Mouse (Mus musculus): ENCODE data around the gene Faim2. TPM values are rescaled to one million over a fixed set of nuclear protein-coding genes. Genes with fewer than 3 reads are reported as not detected.

Faim2 gene
- polyA plus RNA-seq, 1 experiment = not detected

- TF ChIP-seq TAL1 (IDR thresholded peaks at IDR 0.05; ENCODE audit: low read length) (no peak), GATA1 (IDR thresholded peaks at IDR 0.05; ENCODE audit: low read length) (no peak)
- Histone ChIP-seq H3K9me3 (ENCODE audit: control insufficient read depth, low read length) (no peaks in the 10 kb centered on the region), H3K27me3 (ENCODE audit: control insufficient read depth) (no peaks in the 10 kb centered on the region), H3K4me3 (replicated peaks) (no peak overlapping the region), H3K36me3 (ENCODE audit: control insufficient read depth) (no peaks in the 10 kb centered on the region), H3K4me1 (ENCODE audit: control insufficient read depth) (peaks cover 4% of the 10 kb centered on the region)
These were observed 10.2 kb downstream of the Faim2 start for GRCm38 (mm10) chr15:99517715-99518114.

- no peaks in the 10 kb centered on the region for H3K9me3 ChIP-seq (ENCODE audit: control insufficient read depth, low read length)
- no peak for TF ChIP-seq GATA1 (IDR thresholded peaks at IDR 0.05; ENCODE audit: low read length)
- no peak for TF ChIP-seq TAL1 (IDR thresholded peaks at IDR 0.05; ENCODE audit: low read length)
- no peak overlapping the region for H3K4me3 ChIP-seq (replicated peaks)
- H3K36me3 ChIP-seq (ENCODE audit: control insufficient read depth) = no peaks in the 10 kb centered on the region
- peaks cover 4% of the 10 kb centered on the region for H3K4me1 ChIP-seq (ENCODE audit: control insufficient read depth)
- no peaks in the 10 kb centered on the region for H3K27me3 ChIP-seq (ENCODE audit: control insufficient read depth)
These were observed 11.2 kb downstream of the Faim2 start for GRCm38 (mm10) chr15:99516715-99517114.

- H3K9me3 ChIP-seq (ENCODE audit: control insufficient read depth, low read length) = no peaks in the 10 kb centered on the region
- H3K4me1 ChIP-seq (ENCODE audit: control insufficient read depth) = no peaks in the 10 kb centered on the region
- no peaks in the 10 kb centered on the region for H3K36me3 ChIP-seq (ENCODE audit: control insufficient read depth)
- TF ChIP-seq GATA1 (IDR thresholded peaks at IDR 0.05; ENCODE audit: low read length) (no peak), TAL1 (IDR thresholded peaks at IDR 0.05; ENCODE audit: low read length) (no peak)
- no peaks in the 10 kb centered on the region for H3K27me3 ChIP-seq (ENCODE audit: control insufficient read depth)
- H3K4me3 ChIP-seq (replicated peaks) = no peak overlapping the region
These were observed 16.0 kb downstream of the Faim2 start for GRCm38 (mm10) chr15:99511797-99512525.

GRCm38 (mm10) chr15:99510621-99511020 lies 17.3 kb downstream of the Faim2 start:
- H3K9me3 ChIP-seq (ENCODE audit: control insufficient read depth, low read length) = no peaks in the 10 kb centered on the region
- H3K4me3 ChIP-seq (replicated peaks) = no peak overlapping the region
- H3K36me3 ChIP-seq (ENCODE audit: control insufficient read depth) = no peaks in the 10 kb centered on the region
- H3K4me1 ChIP-seq (ENCODE audit: control insufficient read depth) = no peaks in the 10 kb centered on the region
- no peak for TF ChIP-seq TAL1 (IDR thresholded peaks at IDR 0.05; ENCODE audit: low read length)
- no peak for TF ChIP-seq GATA1 (IDR thresholded peaks at IDR 0.05; ENCODE audit: low read length)
- no peaks in the 10 kb centered on the region for H3K27me3 ChIP-seq (ENCODE audit: control insufficient read depth)

GRCm38 (mm10) chr15:99509840-99510239 lies 18.1 kb downstream of the Faim2 start:
- TF ChIP-seq GATA1 (IDR thresholded peaks at IDR 0.05; ENCODE audit: low read length) (no peak), TAL1 (IDR thresholded peaks at IDR 0.05; ENCODE audit: low read length) (no peak)
- Histone ChIP-seq H3K4me1 (ENCODE audit: control insufficient read depth) (no peaks in the 10 kb centered on the region), H3K4me3 (replicated peaks) (no peak overlapping the region), H3K36me3 (ENCODE audit: control insufficient read depth) (no peaks in the 10 kb centered on the region), H3K9me3 (ENCODE audit: control insufficient read depth, low read length) (no peaks in the 10 kb centered on the region), H3K27me3 (ENCODE audit: control insufficient read depth) (no peaks in the 10 kb centered on the region)

GRCm38 (mm10) chr15:99505324-99506095 lies 22.5 kb downstream of the Faim2 start:
- H3K36me3 ChIP-seq (ENCODE audit: control insufficient read depth) = no peaks in the 10 kb centered on the region
- H3K27me3 ChIP-seq (ENCODE audit: control insufficient read depth) = no peaks in the 10 kb centered on the region
- TF ChIP-seq TAL1 (IDR thresholded peaks at IDR 0.05; ENCODE audit: low read length) = no peak
- no peak for TF ChIP-seq GATA1 (IDR thresholded peaks at IDR 0.05; ENCODE audit: low read length)
- H3K9me3 ChIP-seq (ENCODE audit: control insufficient read depth, low read length) = no peaks in the 10 kb centered on the region
- no peak overlapping the region for H3K4me3 ChIP-seq (replicated peaks)
- H3K4me1 ChIP-seq (ENCODE audit: control insufficient read depth) = no peaks in the 10 kb centered on the region

- TF ChIP-seq TAL1 (IDR thresholded peaks at IDR 0.05; ENCODE audit: low read length) = no peak
- no peak for TF ChIP-seq GATA1 (IDR thresholded peaks at IDR 0.05; ENCODE audit: low read length)
- Histone ChIP-seq H3K27me3 (ENCODE audit: control insufficient read depth) (no peaks in the 10 kb centered on the region), H3K9me3 (ENCODE audit: control insufficient read depth, low read length) (no peaks in the 10 kb centered on the region), H3K36me3 (ENCODE audit: control insufficient read depth) (no peaks in the 10 kb centered on the region), H3K4me1 (ENCODE audit: control insufficient read depth) (no peaks in the 10 kb centered on the region), H3K4me3 (replicated peaks) (no peak overlapping the region)
These were observed 24.7 kb downstream of the Faim2 start for GRCm38 (mm10) chr15:99503256-99503655.

- no peaks in the 10 kb centered on the region for H3K4me1 ChIP-seq (ENCODE audit: control insufficient read depth)
- TF ChIP-seq GATA1 (IDR thresholded peaks at IDR 0.05; ENCODE audit: low read length) = no peak
- no peak for TF ChIP-seq TAL1 (IDR thresholded peaks at IDR 0.05; ENCODE audit: low read length)
- H3K4me3 ChIP-seq (replicated peaks) = no peak overlapping the region
- no peaks in the 10 kb centered on the region for H3K9me3 ChIP-seq (ENCODE audit: control insufficient read depth, low read length)
- H3K27me3 ChIP-seq (ENCODE audit: control insufficient read depth) = no peaks in the 10 kb centered on the region
- no peaks in the 10 kb centered on the region for H3K36me3 ChIP-seq (ENCODE audit: control insufficient read depth)
These were observed 25.6 kb downstream of the Faim2 start for GRCm38 (mm10) chr15:99502311-99502831.
